ENCODE assay signal across 7 mouse cellular contexts in the genomic region with DNA sequence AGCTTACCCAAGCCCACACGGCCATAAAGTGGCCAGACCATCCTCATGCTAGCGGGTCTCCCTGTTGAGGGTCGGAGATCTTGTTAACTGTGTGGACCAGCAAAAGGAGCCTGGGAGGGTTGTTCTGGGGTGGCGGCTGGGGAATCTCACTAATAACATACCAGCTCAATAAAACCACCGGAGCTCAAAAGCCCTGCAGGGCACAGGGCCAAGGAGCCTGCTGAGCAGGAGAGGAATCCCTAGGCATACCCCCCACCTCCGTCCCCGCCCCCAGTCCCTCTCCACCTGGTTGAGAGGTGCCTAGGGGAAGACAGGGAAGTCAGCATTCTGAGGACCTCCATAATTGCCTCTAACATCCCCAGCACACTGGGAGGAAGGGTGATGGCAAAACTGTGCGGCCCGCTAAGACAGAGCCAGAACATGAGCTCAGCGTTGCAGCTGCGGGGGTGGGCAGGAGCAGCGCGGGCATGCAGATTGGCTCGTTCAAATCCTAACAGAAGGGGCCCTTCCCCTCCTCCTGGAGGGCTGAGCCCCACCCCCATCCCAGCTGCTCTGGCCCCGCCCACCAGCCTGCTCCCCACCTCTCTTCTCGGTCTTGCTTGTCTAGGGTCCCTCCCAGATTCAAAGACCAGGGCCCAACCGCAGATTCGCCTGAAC. TPM values are rescaled to one million over a fixed set of nuclear protein-coding genes. Genes with fewer than 3 reads are reported as not detected.
DNase-seq lines count a peak whose midpoint lies in the region; ATAC-seq and TF ChIP-seq lines count a peak whose summit lies in the region.

No protein-coding gene starts in this region.

- H3K27me3 ChIP-seq in hindbrain, postnatal 0 days (ENCODE audit: insufficient read depth, low read length), result no peaks in the 10 kb centered on the region
- no peaks in the 10 kb centered on the region for H3K27me3 ChIP-seq in midbrain, embryonic 16.5 days (ENCODE audit: control insufficient read depth, insufficient read depth, low read depth, low read length)

- WGBS in hindbrain, postnatal 0 days, result 14% methylated on average over 14 of the region's 18 CpGs
- WGBS in midbrain, embryonic 16.5 days, result 8% methylated on average over 17 of the region's 18 CpGs

- H3K4me1 ChIP-seq in hindbrain, postnatal 0 days (ENCODE audit: insufficient read depth, low read length), result peaks cover 23% of the 10 kb centered on the region
- H3K4me1 ChIP-seq in midbrain, embryonic 16.5 days (ENCODE audit: control insufficient read depth, insufficient read depth, low read length), result peaks cover 16% of the 10 kb centered on the region

- H3K36me3 ChIP-seq in hindbrain, postnatal 0 days (ENCODE audit: insufficient read depth, low read length), result peaks cover 24% of the 10 kb centered on the region
- H3K36me3 ChIP-seq in midbrain, embryonic 16.5 days (ENCODE audit: control insufficient read depth, insufficient read depth, low read length), result peaks cover 13% of the 10 kb centered on the region

- intact Hi-C loops in left cerebral cortex, postnatal 4 days (cut with DNase I), result no loop called here

- H3K9me3 ChIP-seq in hindbrain, postnatal 0 days (ENCODE audit: low read length), result no peaks in the 10 kb centered on the region
- H3K9me3 ChIP-seq in midbrain, embryonic 16.5 days (replicated peaks; ENCODE audit: control insufficient read depth, low read length, poor library complexity, severe bottlenecking), result no peaks in the 10 kb centered on the region

- peak; percentile 91 for DNase-seq in Muller cell, postnatal 12 days (ENCODE audit: inconsistent ontology term)
- DNase-seq in cerebellum, adult 9-10 months, result peak; percentile 82
- DNase-seq in hindbrain, postnatal 0 days (ENCODE audit: low spot score), result peak; percentile 87
- DNase-seq in left cerebral cortex, postnatal 4 days, result peak; percentile 96
- DNase-seq in thymus, postnatal 0 days (ENCODE audit: low spot score), result peak; percentile 84

- TF ChIP-seq CTCF in hindbrain, postnatal 0 days (IDR thresholded peaks at IDR 0.05; ENCODE audit: low read depth), result no peak

- 0 out of 2 replicates have a peak overlapping the region, but pooled peaks have one; percentile 4 for H3K9ac ChIP-seq in hindbrain, postnatal 0 days (replicated peaks; ENCODE audit: low read length)
- 0 out of 2 replicates have a peak overlapping the region, but pooled peaks have one; percentile 24 for H3K9ac ChIP-seq in midbrain, embryonic 16.5 days (ENCODE audit: low read depth, low read length)

- H3K4me2 ChIP-seq in hindbrain, postnatal 0 days (ENCODE audit: low read depth, low read length), result 0 out of 2 replicates have a peak overlapping the region, but pooled peaks have one; percentile 11
- no peak overlapping the region for H3K4me2 ChIP-seq in midbrain, embryonic 16.5 days (ENCODE audit: low read length)

- peak; percentile 73 for ATAC-seq in frontal cortex, adult (ENCODE audit: low TSS enrichment)
- peak; percentile 85 for ATAC-seq in hindbrain, postnatal 0 days
- peak; percentile 59 for ATAC-seq in midbrain, embryonic 16.5 days

- peak overlapping the region; percentile 80 for H3K27ac ChIP-seq in hindbrain, postnatal 0 days
- peak overlapping the region; percentile 60 for H3K27ac ChIP-seq in midbrain, embryonic 16.5 days (ENCODE audit: low read length)

- H3K4me3 ChIP-seq in hindbrain, postnatal 0 days (ENCODE audit: low read length), result no peak overlapping the region
- H3K4me3 ChIP-seq in midbrain, embryonic 16.5 days (ENCODE audit: low read depth, low read length), result no peak overlapping the region

RNA-seq across cellular contexts. Expression of gene Soga1, which starts 20.6 kb away (rescaled TPM):
- 120 and 151 TPM in 2 replicates for total RNA-seq in hindbrain, postnatal 0 days (2014; rRNA removed)
- polyA plus RNA-seq in hindbrain, postnatal 0 days (2015; fragmentation: Nextera tagmentation; extraction: Ambion mirVana), result 3.5 and 3.6 TPM in 2 replicates
- total RNA-seq in left cerebral cortex, postnatal 4 days (2021), result 100 to 1,000 TPM; 104 to 108 TPM
- 5.2 and 5.5 TPM in 2 replicates for polyA plus RNA-seq in midbrain, embryonic 16.5 days (2015; fragmentation: Nextera tagmentation; extraction: Ambion mirVana)
- polyA plus RNA-seq in thymus, postnatal 0 days (2015; fragmentation: Nextera tagmentation; extraction: Ambion mirVana), result 0.57 TPM in 2 replicates

RNA-seq across cellular contexts. Expression of gene Tldc2, which starts 28.4 kb away (rescaled TPM):
- total RNA-seq in hindbrain, postnatal 0 days (2014; rRNA removed), result not detected in 2 replicates
- 0.43 TPM in 1 of 2 replicates, not detected in the other for polyA plus RNA-seq in hindbrain, postnatal 0 days (2015; fragmentation: Nextera tagmentation; extraction: Ambion mirVana)
- total RNA-seq in left cerebral cortex, postnatal 4 days (2021), result not detected
- polyA plus RNA-seq in midbrain, embryonic 16.5 days (2015; fragmentation: Nextera tagmentation; extraction: Ambion mirVana), result not detected in 2 replicates
- not detected in 2 replicates for polyA plus RNA-seq in thymus, postnatal 0 days (2015; fragmentation: Nextera tagmentation; extraction: Ambion mirVana)

RNA-seq across cellular contexts. Expression of gene Dsn1, which starts 51.5 kb away (rescaled TPM):
- total RNA-seq in hindbrain, postnatal 0 days (2014; rRNA removed), result 6.3 and 9.5 TPM in 2 replicates
- polyA plus RNA-seq in hindbrain, postnatal 0 days (2015; fragmentation: Nextera tagmentation; extraction: Ambion mirVana), result 11.9 and 12.7 TPM in 2 replicates
- total RNA-seq in left cerebral cortex, postnatal 4 days (2021), result 1 to 10 TPM; 7.4 to 8.4 TPM
- 7.0 and 9.5 TPM in 2 replicates for polyA plus RNA-seq in midbrain, embryonic 16.5 days (2015; fragmentation: Nextera tagmentation; extraction: Ambion mirVana)
- 30.9 and 31.3 TPM in 2 replicates for polyA plus RNA-seq in thymus, postnatal 0 days (2015; fragmentation: Nextera tagmentation; extraction: Ambion mirVana)
